Mouse (Mus musculus) forebrain, embryonic 11.5 days (tissue): ENCODE results near the gene Rrp12. TPM values are rescaled to one million over a fixed set of nuclear protein-coding genes. Genes with fewer than 3 reads are reported as not detected.

Source experiments
- ATAC-seq: fragments of 200-750 bp; cut with Nextera tagmentation; replicated peaks from 2 replicates; pipeline ENCODE4 v1.8.0; 2017; ENCODE audit warnings: moderate TSS enrichment; ENCODE audit not compliant: low FRiP score
- DNase-seq: peaks from one replicate; pipeline ENCODE4 v3.0.0-alpha.2; 2017; ENCODE audit warnings: low spot score
- H3K27ac ChIP-seq: fragments of 300-500 bp; sonication (generic); 2 replicates; pipeline ENCODE4 v1.5.1; 2014; ENCODE audit warnings: low read depth, low read length
- H3K27me3 ChIP-seq: fragments of 300-500 bp; sonication (generic); 2 replicates; pipeline ENCODE4 v1.6.1; 2014; ENCODE audit warnings: mild to moderate bottlenecking, low read length, mixed read lengths; ENCODE audit not compliant: control insufficient read depth, insufficient read depth
- H3K36me3 ChIP-seq: fragments of 300-500 bp; sonication (generic); 2 replicates; pipeline ENCODE4 v1.6.1; 2014; ENCODE audit warnings: mild to moderate bottlenecking, low read length, moderate library complexity, mixed read lengths; ENCODE audit not compliant: control insufficient read depth, insufficient read depth
- H3K4me1 ChIP-seq: fragments of 300-500 bp; sonication (generic); replicated peaks from 2 replicates; pipeline ENCODE4 v1.6.1; 2014; ENCODE audit warnings: low read length, mixed read lengths; ENCODE audit not compliant: control insufficient read depth, insufficient read depth
- H3K4me2 ChIP-seq: fragments of 300-500 bp; sonication (generic); 2 replicates; pipeline ENCODE4 v1.6.1; 2014; ENCODE audit warnings: low read depth, mild to moderate bottlenecking, low read length, moderate library complexity, mixed read lengths; ENCODE audit not compliant: severe bottlenecking
- H3K4me3 ChIP-seq: fragments of 300-500 bp; sonication (generic); 2 replicates; pipeline ENCODE4 v1.5.1; 2014; ENCODE audit warnings: low read depth, low read length
- H3K9ac ChIP-seq: fragments of 300-500 bp; sonication (generic); 2 replicates; pipeline ENCODE4 v1.6.1; 2014; ENCODE audit warnings: low read length
- H3K9me3 ChIP-seq: fragments of 300-500 bp; sonication (generic); 2 replicates; pipeline ENCODE4 v1.6.1; 2016; ENCODE audit warnings: low read length, mixed read lengths; ENCODE audit not compliant: control insufficient read depth
- WGBS: fragments of 180-500 bp; shearing (Covaris S2); extraction: QIAGEN DNeasy Blood & Tissue Kit; methylation state at CpG from one replicate; pipeline ENCODE4 v1.1.7; 2014; 5-methylcytosine and 5-hydroxymethylcytosine counted together
- polyA plus RNA-seq: library from polyadenylated mRNA; unstranded; fragments of >200 nt; fragmentation: Nextera tagmentation; extraction: Ambion mirVana; gene quantifications from 2 replicates; pipeline ENCODE4 v1.2.1, GENCODE M21; 2014

The Rrp12 gene
- 24.3 and 26.1 TPM in 2 replicates for polyA plus RNA-seq

- DNase-seq = peak; percentile 83
- 2% methylated on average over 46 of the region's 46 CpGs for WGBS
- H3K27me3 ChIP-seq = no peaks in the 10 kb centered on the region
- H3K9ac ChIP-seq = peak within 1 kb of the TSS; percentile 53
- H3K9me3 ChIP-seq = no peaks in the 10 kb centered on the region
- peak within 1 kb of the TSS; percentile 79 for H3K4me2 ChIP-seq
- peak within 1 kb of the TSS; percentile 57 for H3K4me3 ChIP-seq
- peaks cover 6% of the 10 kb centered on the region; the same call in 1 of the 2 replicates for H3K4me1 ChIP-seq
- no peaks in the 10 kb centered on the region for H3K36me3 ChIP-seq
- no peak within 1 kb of the TSS for H3K27ac ChIP-seq
- peak; percentile 92 for ATAC-seq
Observed at GRCm38 (mm10) chr19:41895460-41896318, at the start of gene Rrp12. Rrp12 (minus strand) TSS chr19:41896173.

- H3K4me2 ChIP-seq = no peak overlapping the region
- H3K4me1 ChIP-seq = no peaks in the 10 kb centered on the region
- WGBS = 92% methylated on average over 7 of the region's 7 CpGs
- ATAC-seq = no peak
- no peaks in the 10 kb centered on the region for H3K9me3 ChIP-seq
- no peak overlapping the region for H3K27ac ChIP-seq
- H3K27me3 ChIP-seq = no peaks in the 10 kb centered on the region
- no peak for DNase-seq
- H3K4me3 ChIP-seq = no peak overlapping the region
- H3K36me3 ChIP-seq = peaks cover 45% of the 10 kb centered on the region
- H3K9ac ChIP-seq = no peak overlapping the region
Observed at GRCm38 (mm10) chr19:41943841-41944240, 47.9 kb upstream of the Rrp12 start.

- WGBS = 95% methylated on average over 5 of the region's 5 CpGs
- H3K4me1 ChIP-seq = peaks cover 4% of the 10 kb centered on the region
- H3K27me3 ChIP-seq = no peaks in the 10 kb centered on the region
- no peaks in the 10 kb centered on the region for H3K9me3 ChIP-seq
- H3K27ac ChIP-seq = no peak overlapping the region
- H3K36me3 ChIP-seq = peaks cover 16% of the 10 kb centered on the region
- no peak for DNase-seq
- H3K4me2 ChIP-seq = no peak overlapping the region
- H3K4me3 ChIP-seq = no peak overlapping the region
- H3K9ac ChIP-seq = no peak overlapping the region
- ATAC-seq = no peak
Observed at GRCm38 (mm10) chr19:41938539-41938938, 42.6 kb upstream of the Rrp12 start.

GRCm38 (mm10) chr19:41935921-41936320 is 39.9 kb upstream of the Rrp12 start:
- peaks cover 3% of the 10 kb centered on the region; the same call in 1 of the 2 replicates for H3K36me3 ChIP-seq
- H3K27me3 ChIP-seq = no peaks in the 10 kb centered on the region
- H3K27ac ChIP-seq = no peak overlapping the region
- no peak for DNase-seq
- no peaks in the 10 kb centered on the region for H3K9me3 ChIP-seq
- H3K4me3 ChIP-seq = no peak overlapping the region
- ATAC-seq = no peak
- no peak overlapping the region for H3K4me2 ChIP-seq
- WGBS = 89% methylated on average over 1 of the region's 1 CpGs
- no peak overlapping the region for H3K9ac ChIP-seq
- peaks cover 6% of the 10 kb centered on the region for H3K4me1 ChIP-seq

GRCm38 (mm10) chr19:41934124-41934523 is 38.2 kb upstream of the Rrp12 start:
- ATAC-seq = no peak
- H3K9me3 ChIP-seq = no peaks in the 10 kb centered on the region
- no peaks in the 10 kb centered on the region for H3K27me3 ChIP-seq
- no peaks in the 10 kb centered on the region; the same call in 1 of the 2 replicates for H3K36me3 ChIP-seq
- no peak overlapping the region for H3K27ac ChIP-seq
- WGBS = 46% methylated on average over 6 of the region's 6 CpGs
- H3K9ac ChIP-seq = peak overlapping the region; percentile 74
- peak overlapping the region; percentile 73 for H3K4me2 ChIP-seq
- H3K4me3 ChIP-seq = peak overlapping the region; percentile 87
- peaks cover 6% of the 10 kb centered on the region for H3K4me1 ChIP-seq
- no peak for DNase-seq

GRCm38 (mm10) chr19:41933179-41934086 is 37.5 kb upstream of the Rrp12 start, which contains the start of the genes Exosc1 and Zdhhc16:
Exosc1 (minus strand) TSS chr19:41933423.
Zdhhc16 (plus strand) TSS chr19:41933480.
- Histone ChIP-seq H3K4me3 (peak within 1 kb of the TSS; percentile 87), H3K9ac (peak within 1 kb of the TSS; percentile 78), H3K36me3 (no peaks in the 10 kb centered on the region; the same call in 1 of the 2 replicates), H3K4me2 (peak within 1 kb of the TSS; percentile 73), H3K9me3 (no peaks in the 10 kb centered on the region), H3K27me3 (no peaks in the 10 kb centered on the region), H3K4me1 (peaks cover 6% of the 10 kb centered on the region), H3K27ac (no peak within 1 kb of the TSS)
- WGBS = under 1% methylated on average over 47 of the region's 47 CpGs
- ATAC-seq (peak; percentile 100), DNase-seq (peak; percentile 98)

GRCm38 (mm10) chr19:41932686-41933085 is 36.7 kb upstream of the Rrp12 start:
- under 1% methylated on average over 28 of the region's 28 CpGs for WGBS
- Histone ChIP-seq H3K4me2 (peak overlapping the region; percentile 73), H3K9ac (peak overlapping the region; percentile 78), H3K36me3 (no peaks in the 10 kb centered on the region), H3K9me3 (no peaks in the 10 kb centered on the region), H3K4me1 (peaks cover 6% of the 10 kb centered on the region), H3K27ac (no peak overlapping the region), H3K27me3 (no peaks in the 10 kb centered on the region), H3K4me3 (peak overlapping the region; percentile 87)
- DNase-seq (no peak), ATAC-seq (peak; percentile 7)

- Histone ChIP-seq H3K9me3 (no peaks in the 10 kb centered on the region), H3K27me3 (no peaks in the 10 kb centered on the region), H3K27ac (no peak overlapping the region), H3K4me3 (no peak overlapping the region), H3K4me1 (no peaks in the 10 kb centered on the region), H3K36me3 (peaks cover 17% of the 10 kb centered on the region), H3K4me2 (no peak overlapping the region), H3K9ac (no peak overlapping the region)
- ATAC-seq (no peak), DNase-seq (no peak)
- 86% methylated on average over 5 of the region's 5 CpGs for WGBS
Observed at GRCm38 (mm10) chr19:41920412-41921067, 24.6 kb upstream of the Rrp12 start.
